Mouse (Mus musculus) thymus, postnatal 36 days (tissue): ENCODE measurements around the gene Rpl10a.
"Not testable (repeated sequence)": the region's sequence is repeated elsewhere in the genome, so short reads cannot be mapped to it uniquely, and the experiment has no call there.

Source experiments
- DNase-seq, 2 experiments: peaks; one replicate each; pipeline ENCODE4 v3.0.0; 2022; ENCODE audit warnings: mixed read lengths in 2 of 2

The Rpl10a gene

GRCm38 (mm10) chr17:28310831-28311230 lies 17.4 kb upstream of the Rpl10a start:
- DNase-seq, result no peak

GRCm38 (mm10) chr17:28311366-28312132 lies 16.7 kb upstream of the Rpl10a start:
- no peak for DNase-seq

- DNase-seq, result peak; percentile 52 to 59
These were observed 15.7 kb upstream of the Rpl10a start for GRCm38 (mm10) chr17:28312232-28313211.

GRCm38 (mm10) chr17:28313212-28313879 lies 14.9 kb upstream of the Rpl10a start, which contains the start of gene Fance:
TSS of gene Fance (plus strand) at chr17:28313519.
- peak; percentile 94 to 97 for DNase-seq

GRCm38 (mm10) chr17:28313880-28314225 lies 14.4 kb upstream of the Rpl10a start:
- no peak for DNase-seq

GRCm38 (mm10) chr17:28315611-28316160 lies 12.6 kb upstream of the Rpl10a start:
- no peak for DNase-seq

GRCm38 (mm10) chr17:28316476-28316875 lies 11.8 kb upstream of the Rpl10a start:
- no peak for DNase-seq

- no peak for DNase-seq
These were observed 11.2 kb upstream of the Rpl10a start for GRCm38 (mm10) chr17:28317091-28317490.

GRCm38 (mm10) chr17:28317725-28318124 lies 10.5 kb upstream of the Rpl10a start:
- DNase-seq, result no peak

- DNase-seq, result no peak
These were observed 6.6 kb upstream of the Rpl10a start for GRCm38 (mm10) chr17:28321700-28322099.

GRCm38 (mm10) chr17:28323786-28324185 lies 4.5 kb upstream of the Rpl10a start:
- no peak for DNase-seq

GRCm38 (mm10) chr17:28324416-28324815 lies 3.9 kb upstream of the Rpl10a start:
- not testable (repeated sequence) for DNase-seq

GRCm38 (mm10) chr17:28325751-28326150 lies 2.5 kb upstream of the Rpl10a start:
- no peak for DNase-seq

GRCm38 (mm10) chr17:28326951-28327350 lies 1.3 kb upstream of the Rpl10a start:
- no peak for DNase-seq

- no peak for DNase-seq
These were observed 472 bp upstream of the Rpl10a start for GRCm38 (mm10) chr17:28327673-28328325.

GRCm38 (mm10) chr17:28328946-28329345 lies 675 bp downstream of the Rpl10a start:
- no peak for DNase-seq

GRCm38 (mm10) chr17:28329503-28330231 lies 1.4 kb downstream of the Rpl10a start:
- DNase-seq, result no peak

- DNase-seq, result no peak
These were observed 1.9 kb downstream of the Rpl10a start for GRCm38 (mm10) chr17:28330232-28330546.

GRCm38 (mm10) chr17:28330590-28330989 lies 2.3 kb downstream of the Rpl10a start:
- not testable (repeated sequence) for DNase-seq

GRCm38 (mm10) chr17:28331241-28332112 lies 3.2 kb downstream of the Rpl10a start:
- no peak for DNase-seq
